Mouse (Mus musculus) MEL (cell line): Measurements from ENCODE around the gene Lsm2. TPM values are rescaled to one million over a fixed set of nuclear protein-coding genes. Genes with fewer than 3 reads are reported as not detected.

Experiments
- DNase-seq: peaks from one replicate; pipeline ENCODE4 v3.0.0; 2011; ENCODE audit warnings: low read depth, low spot score
- H3K27ac ChIP-seq: 2 replicates; pipeline ENCODE4 v1.5.1; 2012; ENCODE audit warnings: low read depth, mild to moderate bottlenecking, control low read depth, low read length, moderate library complexity; ENCODE audit not compliant: control insufficient read depth
- H3K27me3 ChIP-seq, 2 experiments: fragments of 150-350 bp in 1 of 2; sonication (generic) in 1 of 2; 2 replicates each; pipeline ENCODE4 v1.6.1; 2012; ENCODE audit warnings: low read length in 2 of 2, mild to moderate bottlenecking in 2 of 2, improper control_type of control experiment in 1 of 2, moderate library complexity in 1 of 2; ENCODE audit not compliant: insufficient read depth in 2 of 2, control insufficient read depth in 1 of 2
- H3K36me3 ChIP-seq, 2 experiments: 2 replicates each; pipeline ENCODE4 v1.6.1; 2012 to 2014; ENCODE audit warnings: low read length in 2 of 2, improper control_type of control experiment in 1 of 2, inconsistent platforms in 1 of 2, mild to moderate bottlenecking in 1 of 2; ENCODE audit not compliant: insufficient read depth in 2 of 2, control insufficient read depth in 1 of 2
- H3K4me1 ChIP-seq, 2 experiments: fragments of 150-350 bp in 1 of 2; sonication (generic) in 1 of 2; 2 replicates each; pipeline ENCODE4 v1.6.1; 2012; ENCODE audit warnings: low read length in 2 of 2, improper control_type of control experiment in 1 of 2, mild to moderate bottlenecking in 1 of 2; ENCODE audit not compliant: insufficient read depth in 2 of 2, control insufficient read depth in 1 of 2
- H3K4me3 ChIP-seq, 2 experiments: fragments of 150-350 bp in 1 of 2; sonication (generic) in 1 of 2; 2 replicates each; pipeline ENCODE4 v1.5.1; 2012; ENCODE audit warnings: low read depth in 2 of 2, low read length in 2 of 2, mild to moderate bottlenecking in 2 of 2, moderate library complexity in 2 of 2, control low read depth in 1 of 2, improper control_type of control experiment in 1 of 2; ENCODE audit not compliant: control insufficient read depth in 1 of 2, insufficient read depth in 1 of 2
- H3K79me2 ChIP-seq: 2 replicates; pipeline ENCODE4 v1.6.1; 2012; ENCODE audit warnings: mild to moderate bottlenecking, low read length, moderate library complexity; ENCODE audit not compliant: control insufficient read depth, poor library complexity, insufficient read depth
- H3K9ac ChIP-seq: 2 replicates; pipeline ENCODE4 v1.6.1; 2012; ENCODE audit warnings: low read depth, mild to moderate bottlenecking, control low read depth, low read length, moderate library complexity; ENCODE audit not compliant: control insufficient read depth, poor library complexity, severe bottlenecking
- H3K9me3 ChIP-seq: fragments of 150-350 bp; sonication (generic); replicated peaks from 2 replicates; pipeline ENCODE4 v1.6.1; 2012; ENCODE audit warnings: mild to moderate bottlenecking, low read length, improper control_type of control experiment, moderate library complexity; ENCODE audit not compliant: insufficient read depth
- BHLHE40 ChIP-seq: IDR thresholded peaks from 2 replicates; pipeline ENCODE4 v1.6.1; 2012; ENCODE audit warnings: low read depth, mild to moderate bottlenecking, inconsistent platforms, low read length, improper control_type of control experiment, borderline replicate concordance
- CHD1 ChIP-seq: IDR thresholded peaks from 2 replicates; pipeline ENCODE4 v1.6.1; 2012; ENCODE audit warnings: low read depth, mild to moderate bottlenecking, inconsistent platforms, low read length, improper control_type of control experiment
- CTCF ChIP-seq, 3 experiments: IDR thresholded peaks in 2 of 3; conservative IDR thresholded peaks in 1 of 3; 2 replicates each; pipeline ENCODE4 v1.5.1; 2011 to 2012; ENCODE audit warnings: low read length in 3 of 3, low read depth in 2 of 3, mild to moderate bottlenecking in 2 of 3, improper control_type of control experiment in 1 of 3, inconsistent platforms in 1 of 3, mixed read lengths in 1 of 3, moderate library complexity in 1 of 3; ENCODE audit not compliant: control insufficient read depth in 1 of 3, insufficient read depth in 1 of 3, poor library complexity in 1 of 3, severe bottlenecking in 1 of 3
- GABPA ChIP-seq: IDR thresholded peaks from 2 replicates; pipeline ENCODE4 v1.6.1; 2012; ENCODE audit warnings: low read depth, mild to moderate bottlenecking, inconsistent platforms, low read length, improper control_type of control experiment, moderate library complexity
- HCFC1 ChIP-seq: IDR thresholded peaks from 2 replicates; pipeline ENCODE4 v1.6.1; 2012; ENCODE audit warnings: low read depth, mild to moderate bottlenecking, inconsistent platforms, low read length, improper control_type of control experiment, moderate library complexity
- MAFK ChIP-seq: IDR thresholded peaks from 2 replicates; pipeline ENCODE4 v1.6.1; 2011; ENCODE audit warnings: low read depth, mild to moderate bottlenecking, low read length, improper control_type of control experiment, borderline replicate concordance
- MAZ ChIP-seq: IDR thresholded peaks from 2 replicates; pipeline ENCODE4 v1.6.1; 2012; ENCODE audit warnings: low read depth, mild to moderate bottlenecking, inconsistent platforms, low read length, improper control_type of control experiment
- MEF2A ChIP-seq: IDR thresholded peaks from 2 replicates; pipeline ENCODE4 v1.6.1; 2014; ENCODE audit warnings: low read depth, mild to moderate bottlenecking, inconsistent platforms, low read length, improper control_type of control experiment; ENCODE audit not compliant: poor library complexity, insufficient replicate concordance, severe bottlenecking; ENCODE audit errors: extremely low read depth
- MXI1 ChIP-seq: IDR thresholded peaks from 2 replicates; pipeline ENCODE4 v1.6.1; 2011; ENCODE audit warnings: mild to moderate bottlenecking, low read depth, low read length, improper control_type of control experiment
- MYC ChIP-seq: IDR thresholded peaks from 2 replicates; pipeline ENCODE4 v1.6.1; 2011; ENCODE audit warnings: low read depth, mild to moderate bottlenecking, low read length, improper control_type of control experiment, moderate library complexity
- POLR2AphosphoS2 ChIP-seq: IDR thresholded peaks from 2 replicates; pipeline ENCODE4 v1.6.1; 2011; ENCODE audit warnings: low read length, improper control_type of control experiment
- POLR2AphosphoS5 ChIP-seq: IDR thresholded peaks from 2 replicates; pipeline ENCODE4 v1.6.1; 2012; ENCODE audit warnings: low read depth, borderline replicate concordance, mild to moderate bottlenecking, inconsistent platforms, low read length, moderate library complexity, mixed read lengths
- RAD21 ChIP-seq: IDR thresholded peaks from 2 replicates; pipeline ENCODE4 v1.6.1; 2011; ENCODE audit warnings: mild to moderate bottlenecking, low read depth, low read length, improper control_type of control experiment
- SIN3A ChIP-seq: IDR thresholded peaks from 2 replicates; pipeline ENCODE4 v1.6.1; 2012; ENCODE audit warnings: low read length, improper control_type of control experiment, inconsistent platforms
- SMC3 ChIP-seq: IDR thresholded peaks from 2 replicates; pipeline ENCODE4 v1.6.1; 2011; ENCODE audit warnings: low read depth, low read length, improper control_type of control experiment
- TBP ChIP-seq: IDR thresholded peaks from 2 replicates; pipeline ENCODE4 v1.8.0; 2011; ENCODE audit warnings: low read depth, low read length, improper control_type of control experiment
- TCF12 ChIP-seq: IDR thresholded peaks from 2 replicates; pipeline ENCODE4 v1.6.1; 2014; ENCODE audit warnings: low read depth, mild to moderate bottlenecking, inconsistent platforms, low read length, improper control_type of control experiment, moderate library complexity
- UBTF ChIP-seq: IDR thresholded peaks from 2 replicates; pipeline ENCODE4 v1.6.1; 2012; ENCODE audit warnings: low read depth, mild to moderate bottlenecking, inconsistent platforms, low read length, improper control_type of control experiment, moderate library complexity, borderline replicate concordance; ENCODE audit not compliant: insufficient read depth
- USF2 ChIP-seq, 2 experiments: IDR thresholded peaks; 2 replicates each; pipeline ENCODE4 v1.6.1; 2011 to 2012; ENCODE audit warnings: improper control_type of control experiment in 2 of 2, low read length in 2 of 2, borderline replicate concordance in 1 of 2, inconsistent platforms in 1 of 2, low read depth in 1 of 2, mild to moderate bottlenecking in 1 of 2; ENCODE audit not compliant: insufficient read depth in 1 of 2
- ZC3H11A ChIP-seq: IDR thresholded peaks from 2 replicates; pipeline ENCODE4 v1.6.1; 2012; ENCODE audit warnings: low read depth, mild to moderate bottlenecking, inconsistent platforms, low read length, improper control_type of control experiment
- ZMIZ1 ChIP-seq: IDR thresholded peaks from 2 replicates; pipeline ENCODE4 v1.6.1; 2012; ENCODE audit warnings: low read depth, mild to moderate bottlenecking, inconsistent platforms, low read length, improper control_type of control experiment, moderate library complexity
- ZNF384 ChIP-seq: IDR thresholded peaks from 2 replicates; pipeline ENCODE4 v1.6.1; 2012; ENCODE audit warnings: low read depth, mild to moderate bottlenecking, inconsistent platforms, low read length, improper control_type of control experiment
- polyA plus RNA-seq, 2 experiments: library from polyadenylated mRNA; stranded (reverse) in 1 of 2; unstranded in 1 of 2; fragments of >175 nt in 1 of 2; fragments of >200 nt in 1 of 2; gene quantifications; 2 replicates each; pipeline versions ENCODE4 v1.2.1 to v1.2.4; 2012; ENCODE audit warnings: low replicate concordance in 2 of 2, low read depth in 1 of 2; ENCODE audit not compliant: insufficient read length in 2 of 2, insufficient read depth in 1 of 2, missing spikeins in 1 of 2
- total RNA-seq: library from RNA; depleted of rRNA; stranded (reverse); fragments of 300-350 nt; gene quantifications from 2 replicates; pipeline ENCODE4 v1.2.3, GENCODE M21; 2012

Lsm2 gene
- total and polyA plus RNA-seq, 3 experiments, result 57.9 to 180 TPM; not detected in 1

- DNase-seq, result no peak
- Histone ChIP-seq H3K4me1 (peaks cover 2 to 5% of the 10 kb centered on the region in 2 experiments; a peak in 3 of 4 replicates), H3K79me2 (peaks cover 15% of the 10 kb centered on the region), H3K4me3 (no peak overlapping the region), H3K27me3 (no peaks in the 10 kb centered on the region), H3K9me3 (no peaks in the 10 kb centered on the region), H3K27ac (no peak overlapping the region), H3K36me3 (peaks cover 0 to 19% of the 10 kb centered on the region in 2 experiments; a peak in 3 of 4 replicates), H3K9ac (no peak overlapping the region)
- no peak for TF ChIP-seq GABPA
- no peak for TF ChIP-seq MYC
- no peak for TF ChIP-seq SIN3A
- no peak for TF ChIP-seq ZNF384
- TF ChIP-seq MEF2A, result no peak
- TF ChIP-seq TCF12, result no peak
- no peak for TF ChIP-seq POLR2AphosphoS5
- no peak for TF ChIP-seq CHD1
- TF ChIP-seq HCFC1, result no peak
- TF ChIP-seq MXI1, result no peak
- TF ChIP-seq MAZ, result no peak
- no peak for TF ChIP-seq ZMIZ1
- TF ChIP-seq MAFK, result no peak
- TF ChIP-seq ZC3H11A, result no peak
- no peak for TF ChIP-seq UBTF
- no peak for TF ChIP-seq TBP
- no peak for TF ChIP-seq BHLHE40
- no peak for TF ChIP-seq SMC3
- no peak for TF ChIP-seq CTCF (IDR thresholded peaks at IDR 0.05 in 2 of 3, conservative IDR thresholded peaks at IDR 0.05 in 1 of 3; ENCODE audit: control insufficient read depth in 1 of 3, insufficient read depth in 1 of 3, low read depth in 2 of 3, low read length in 3 of 3, poor library complexity in 1 of 3, severe bottlenecking in 1 of 3)
Measured at GRCm38 (mm10) chr17:34946486-34947140, 35.0 kb upstream of the Lsm2 start.

- no peaks in the 10 kb centered on the region for H3K9me3 ChIP-seq
- no peak overlapping the region for H3K4me3 ChIP-seq
- no peaks in the 10 kb centered on the region for H3K27me3 ChIP-seq
- TF ChIP-seq ZNF384, result 0 out of 2 replicates have a peak, but pooled peaks have one; percentile 37
- TF ChIP-seq CTCF (IDR thresholded peaks at IDR 0.05 in 2 of 3, conservative IDR thresholded peaks at IDR 0.05 in 1 of 3; ENCODE audit: control insufficient read depth in 1 of 3, insufficient read depth in 1 of 3, low read depth in 2 of 3, low read length in 3 of 3, poor library complexity in 1 of 3, severe bottlenecking in 1 of 3), result peak; percentile 32 to 55 (median 55)
- TF ChIP-seq RAD21, result peak; percentile 51
- TF ChIP-seq USF2 (IDR thresholded peaks at IDR 0.05; ENCODE audit: borderline replicate concordance in 1 of 2, insufficient read depth in 1 of 2, low read depth in 1 of 2, low read length in 2 of 2), result no peak
- no peak for TF ChIP-seq POLR2AphosphoS2
- no peak for TF ChIP-seq GABPA
- peak; percentile 49; the same call in 1 of the 2 replicates for TF ChIP-seq SMC3
- H3K4me1 ChIP-seq, result peaks cover 2 to 5% of the 10 kb centered on the region in 2 experiments; a peak in 3 of 4 replicates
- H3K36me3 ChIP-seq, result peaks cover 0 to 19% of the 10 kb centered on the region in 2 experiments; a peak in 3 of 4 replicates
- no peak overlapping the region for H3K27ac ChIP-seq
- peak; percentile 64 for DNase-seq
- H3K79me2 ChIP-seq, result peaks cover 22% of the 10 kb centered on the region
- H3K9ac ChIP-seq, result no peak overlapping the region
Measured at GRCm38 (mm10) chr17:34947606-34948005, 34.1 kb upstream of the Lsm2 start.
